Mouse (Mus musculus): ENCODE measurements around the gene Pnpo. TPM values are rescaled to one million over a fixed set of nuclear protein-coding genes. Genes with fewer than 3 reads are reported as not detected.

Pnpo gene
- polyA plus RNA-seq, 1 experiment from 2014 or later: 23.1 TPM

DNA sequence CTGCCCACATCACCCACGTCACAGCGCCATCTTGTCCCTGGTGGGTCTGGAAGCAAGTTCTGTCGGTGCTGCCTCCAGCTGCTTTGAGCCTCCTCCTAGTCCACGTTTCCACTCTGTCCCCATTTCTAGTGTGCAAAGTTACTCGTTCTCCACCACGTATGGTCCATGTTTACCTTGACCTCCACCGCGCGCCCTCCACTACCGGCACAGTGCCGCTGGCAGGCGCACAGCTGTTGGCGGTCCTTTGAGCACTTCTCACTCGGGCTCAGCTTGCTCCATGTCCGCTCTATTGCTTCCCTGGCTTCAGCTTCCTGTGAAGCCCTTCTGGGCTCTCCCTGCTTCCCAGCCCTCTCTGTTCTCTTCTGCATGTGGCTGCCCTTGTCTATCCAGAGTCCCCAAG, 37.7 kb upstream of the Pnpo start:
- Histone ChIP-seq H3K36me3 (ENCODE audit: control insufficient read depth, insufficient read depth, low read length) (no peaks in the 10 kb centered on the region), H3K27ac (ENCODE audit: low read depth, low read length) (no peak overlapping the region), H3K9me3 (ENCODE audit: control insufficient read depth, low read length) (no peaks in the 10 kb centered on the region), H3K27me3 (ENCODE audit: control insufficient read depth, insufficient read depth, low read length) (peaks cover 8% of the 10 kb centered on the region; the same call in 1 of the 2 replicates), H3K9ac (ENCODE audit: low read length) (no peak overlapping the region), H3K4me3 (ENCODE audit: low read depth, low read length) (no peak overlapping the region), H3K4me1 (ENCODE audit: control insufficient read depth, insufficient read depth, low read length) (peaks cover 12% of the 10 kb centered on the region), H3K4me2 (no peak overlapping the region)
- DNase-seq (ENCODE audit: low spot score, missing footprints): no peak
- ATAC-seq (ENCODE audit: low FRiP score): no peak
- 78% methylated on average over 15 of the region's 15 CpGs for WGBS

GRCm38 (mm10) chr11:96980021-96980420, 36.2 kb upstream of the Pnpo start:
- ATAC-seq (ENCODE audit: low FRiP score) (no peak), DNase-seq (ENCODE audit: low spot score, missing footprints) (no peak)
- Histone ChIP-seq H3K9me3 (ENCODE audit: control insufficient read depth, low read length) (no peaks in the 10 kb centered on the region), H3K27ac (ENCODE audit: low read depth, low read length) (no peak overlapping the region), H3K27me3 (ENCODE audit: control insufficient read depth, insufficient read depth, low read length) (peaks cover 2% of the 10 kb centered on the region; the same call in 1 of the 2 replicates), H3K4me2 (no peak overlapping the region), H3K9ac (ENCODE audit: low read length) (no peak overlapping the region), H3K4me3 (ENCODE audit: low read depth, low read length) (no peak overlapping the region), H3K4me1 (ENCODE audit: control insufficient read depth, insufficient read depth, low read length) (peaks cover 16% of the 10 kb centered on the region), H3K36me3 (ENCODE audit: control insufficient read depth, insufficient read depth, low read length) (no peaks in the 10 kb centered on the region)
- 76% methylated on average over 5 of the region's 5 CpGs for WGBS

DNA sequence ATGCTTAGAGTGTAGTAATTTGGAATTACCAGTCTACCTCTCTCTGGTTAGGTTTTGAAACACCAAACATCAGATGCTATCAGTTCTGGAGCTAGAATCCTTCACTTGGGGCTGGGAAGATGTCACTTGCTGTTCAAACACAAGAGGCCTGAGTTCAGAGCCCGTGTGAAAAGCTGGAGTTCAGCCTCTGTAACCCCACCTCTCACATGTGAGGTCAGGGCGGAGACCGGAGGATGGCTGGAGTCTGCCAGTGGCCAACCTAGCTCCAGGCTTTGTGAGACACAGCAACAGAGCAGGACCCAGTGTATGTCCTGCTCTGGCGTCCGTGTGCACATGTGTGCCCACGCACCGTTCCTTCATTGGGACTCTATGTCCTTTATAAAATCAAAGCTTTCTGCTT, 35.5 kb upstream of the Pnpo start:
- no peaks in the 10 kb centered on the region for H3K9me3 ChIP-seq (ENCODE audit: control insufficient read depth, low read length)

GRCm38 (mm10) chr11:96978401-96979246, 34.8 kb upstream of the Pnpo start:
- DNase-seq (ENCODE audit: low spot score, missing footprints): peak; percentile 83
- H3K27me3 ChIP-seq (ENCODE audit: control insufficient read depth, insufficient read depth, low read length): no peaks in the 10 kb centered on the region
- peak overlapping the region; percentile 50 for H3K4me3 ChIP-seq (ENCODE audit: low read depth, low read length)
- peak overlapping the region; percentile 78 for H3K9ac ChIP-seq (ENCODE audit: low read length)
- H3K4me2 ChIP-seq: peak overlapping the region; percentile 91
- peaks cover 16% of the 10 kb centered on the region for H3K4me1 ChIP-seq (ENCODE audit: control insufficient read depth, insufficient read depth, low read length)
- no peak for ATAC-seq (ENCODE audit: low FRiP score)
- H3K9me3 ChIP-seq (ENCODE audit: control insufficient read depth, low read length): no peaks in the 10 kb centered on the region
- H3K27ac ChIP-seq (ENCODE audit: low read depth, low read length): peak overlapping the region; percentile 52
- WGBS: 35% methylated on average over 17 of the region's 17 CpGs
- no peaks in the 10 kb centered on the region for H3K36me3 ChIP-seq (ENCODE audit: control insufficient read depth, insufficient read depth, low read length)

More for the DNA sequence above, 35.5 kb upstream of the Pnpo start:
- DNase-seq (ENCODE audit: low spot score, missing footprints): no peak
- Histone ChIP-seq H3K9ac (ENCODE audit: low read length) (no peak overlapping the region), H3K4me2 (no peak overlapping the region), H3K27ac (ENCODE audit: low read depth, low read length) (no peak overlapping the region), H3K4me1 (ENCODE audit: control insufficient read depth, insufficient read depth, low read length) (peaks cover 16% of the 10 kb centered on the region), H3K36me3 (ENCODE audit: control insufficient read depth, insufficient read depth, low read length) (no peaks in the 10 kb centered on the region), H3K27me3 (ENCODE audit: control insufficient read depth, insufficient read depth, low read length) (no peaks in the 10 kb centered on the region), H3K4me3 (ENCODE audit: low read depth, low read length) (no peak overlapping the region)
- 81% methylated on average over 7 of the region's 7 CpGs for WGBS
- no peak for ATAC-seq (ENCODE audit: low FRiP score)

- DNase-seq (ENCODE audit: low spot score, missing footprints) (peak; percentile 99), ATAC-seq (ENCODE audit: low FRiP score) (peak; percentile 98)
- under 1% methylated on average over 44 of the region's 45 CpGs for WGBS
- H3K36me3 ChIP-seq (ENCODE audit: control insufficient read depth, insufficient read depth, low read length): no peaks in the 10 kb centered on the region
- H3K4me1 ChIP-seq (ENCODE audit: control insufficient read depth, insufficient read depth, low read length): peaks cover 19% of the 10 kb centered on the region
- no peaks in the 10 kb centered on the region for H3K27me3 ChIP-seq (ENCODE audit: control insufficient read depth, insufficient read depth, low read length)
- H3K27ac ChIP-seq (ENCODE audit: low read depth, low read length): peak overlapping the region; percentile 92
- H3K9me3 ChIP-seq (ENCODE audit: control insufficient read depth, low read length): no peaks in the 10 kb centered on the region
- H3K9ac ChIP-seq (ENCODE audit: low read length): peak overlapping the region; percentile 98
- peak overlapping the region; percentile 92 for H3K4me3 ChIP-seq (ENCODE audit: low read depth, low read length)
- peak overlapping the region; percentile 91 for H3K4me2 ChIP-seq
These were observed 34.0 kb upstream of the Pnpo start for GRCm38 (mm10) chr11:96977606-96978400.

GRCm38 (mm10) chr11:96976911-96977591, 33.3 kb upstream of the Pnpo start:
- WGBS: under 1% methylated on average over 50 of the region's 50 CpGs

GRCm38 (mm10) chr11:96976379-96976687, 32.5 kb upstream of the Pnpo start:
- Histone ChIP-seq H3K36me3 (ENCODE audit: control insufficient read depth, insufficient read depth, low read length) (no peaks in the 10 kb centered on the region), H3K9ac (ENCODE audit: low read length) (peak overlapping the region; percentile 98), H3K4me3 (ENCODE audit: low read depth, low read length) (peak overlapping the region; percentile 92), H3K27ac (ENCODE audit: low read depth, low read length) (no peak overlapping the region), H3K4me2 (peak overlapping the region; percentile 75), H3K27me3 (ENCODE audit: control insufficient read depth, insufficient read depth, low read length) (no peaks in the 10 kb centered on the region), H3K4me1 (ENCODE audit: control insufficient read depth, insufficient read depth, low read length) (peaks cover 16% of the 10 kb centered on the region), H3K9me3 (ENCODE audit: control insufficient read depth, low read length) (no peaks in the 10 kb centered on the region)
- no peak for ATAC-seq (ENCODE audit: low FRiP score)
- WGBS: 61% methylated on average over 3 of the region's 3 CpGs
- DNase-seq (ENCODE audit: low spot score, missing footprints): no peak

More at GRCm38 (mm10) chr11:96976911-96977591, 33.3 kb upstream of the Pnpo start:
- H3K27ac ChIP-seq (ENCODE audit: low read depth, low read length): peak overlapping the region; percentile 92
- no peaks in the 10 kb centered on the region for H3K36me3 ChIP-seq (ENCODE audit: control insufficient read depth, insufficient read depth, low read length)
- no peaks in the 10 kb centered on the region for H3K9me3 ChIP-seq (ENCODE audit: control insufficient read depth, low read length)
- peak overlapping the region; percentile 75 for H3K4me2 ChIP-seq
- peak overlapping the region; percentile 98 for H3K9ac ChIP-seq (ENCODE audit: low read length)
- ATAC-seq (ENCODE audit: low FRiP score) (peak; percentile 79), DNase-seq (ENCODE audit: low spot score, missing footprints) (peak; percentile 98)
- H3K27me3 ChIP-seq (ENCODE audit: control insufficient read depth, insufficient read depth, low read length): no peaks in the 10 kb centered on the region
- H3K4me1 ChIP-seq (ENCODE audit: control insufficient read depth, insufficient read depth, low read length): peaks cover 16% of the 10 kb centered on the region
- H3K4me3 ChIP-seq (ENCODE audit: low read depth, low read length): peak overlapping the region; percentile 92

GRCm38 (mm10) chr11:96975511-96976378, 32.0 kb upstream of the Pnpo start:
- Histone ChIP-seq H3K27ac (ENCODE audit: low read depth, low read length) (no peak overlapping the region), H3K4me2 (peak overlapping the region; percentile 75), H3K4me3 (ENCODE audit: low read depth, low read length) (peak overlapping the region; percentile 92), H3K27me3 (ENCODE audit: control insufficient read depth, insufficient read depth, low read length) (no peaks in the 10 kb centered on the region), H3K9ac (ENCODE audit: low read length) (peak overlapping the region; percentile 98; the same call in 1 of the 2 replicates), H3K36me3 (ENCODE audit: control insufficient read depth, insufficient read depth, low read length) (no peaks in the 10 kb centered on the region), H3K4me1 (ENCODE audit: control insufficient read depth, insufficient read depth, low read length) (peaks cover 16% of the 10 kb centered on the region), H3K9me3 (ENCODE audit: control insufficient read depth, low read length) (no peaks in the 10 kb centered on the region)
- WGBS: 89% methylated on average over 10 of the region's 10 CpGs
- DNase-seq (ENCODE audit: low spot score, missing footprints) (no peak), ATAC-seq (ENCODE audit: low FRiP score) (no peak)
